Mouse (Mus musculus) intestine, embryonic 16.5 days (tissue): ENCODE data around the gene Prtg. TPM values are rescaled to one million over a fixed set of nuclear protein-coding genes. Genes with fewer than 3 reads are reported as not detected.

ENCODE experiments used
- ATAC-seq: fragments of 200-750 bp; cut with Nextera tagmentation; 2 replicates; pipeline ENCODE4 v1.8.0; 2017; ENCODE audit warnings: moderate TSS enrichment, moderate library complexity
- H3K27ac ChIP-seq: fragments of 300-500 bp; sonication (generic); 2 replicates; pipeline ENCODE4 v1.5.1; 2014; ENCODE audit warnings: mild to moderate bottlenecking, low read length
- H3K27me3 ChIP-seq: fragments of 300-500 bp; sonication (generic); replicated peaks from 2 replicates; pipeline ENCODE4 v1.6.1; 2014; ENCODE audit warnings: low read length, control low read depth, mixed read lengths; ENCODE audit not compliant: control insufficient read depth, insufficient read depth
- H3K36me3 ChIP-seq: fragments of 300-500 bp; sonication (generic); 2 replicates; pipeline ENCODE4 v1.6.1; 2014; ENCODE audit warnings: low read length, control low read depth; ENCODE audit not compliant: control insufficient read depth, insufficient read depth
- H3K4me1 ChIP-seq: fragments of 300-500 bp; sonication (generic); 2 replicates; pipeline ENCODE4 v1.6.1; 2014; ENCODE audit warnings: low read length, control low read depth, mixed read lengths; ENCODE audit not compliant: control insufficient read depth, insufficient read depth
- H3K4me2 ChIP-seq: fragments of 300-500 bp; sonication (generic); 2 replicates; pipeline ENCODE4 v1.6.1; 2014; ENCODE audit warnings: low read depth, low read length, control low read depth
- H3K4me3 ChIP-seq: fragments of 300-500 bp; sonication (generic); 2 replicates; pipeline ENCODE4 v1.5.1; 2014; ENCODE audit warnings: mild to moderate bottlenecking, low read length
- H3K9ac ChIP-seq: fragments of 300-500 bp; sonication (generic); 2 replicates; pipeline ENCODE4 v1.6.1; 2014; ENCODE audit warnings: low read depth, low read length
- H3K9me3 ChIP-seq: fragments of 300-500 bp; sonication (generic); 2 replicates; pipeline ENCODE4 v1.6.1; 2016; ENCODE audit warnings: low read length, control low read depth; ENCODE audit not compliant: control insufficient read depth
- WGBS: fragments of 180-500 bp; shearing (Covaris S2); extraction: QIAGEN DNeasy Blood & Tissue Kit; methylation state at CpG from one replicate; pipeline ENCODE4 v1.1.7; 2014; 5-methylcytosine and 5-hydroxymethylcytosine counted together
- polyA plus RNA-seq: library from polyadenylated mRNA; unstranded; fragments of >200 nt; fragmentation: Nextera tagmentation; extraction: Ambion mirVana; gene quantifications from 2 replicates; pipeline ENCODE4 v1.2.1, GENCODE M21; 2015

Gene Prtg
- polyA plus RNA-seq, 1 experiment from 2014 or later = 0.32 TPM

GRCm38 (mm10) chr9:72867434-72867833, 60.8 kb downstream of the Prtg start:
- no peak for ATAC-seq
- Histone ChIP-seq H3K9ac (no peak overlapping the region), H3K9me3 (0 out of 2 replicates have a peak, but pooled peaks cover 3% of the 10 kb centered on the region), H3K4me1 (peaks cover 9% of the 10 kb centered on the region), H3K27me3 (no peaks in the 10 kb centered on the region), H3K36me3 (no peaks in the 10 kb centered on the region), H3K4me3 (no peak overlapping the region), H3K27ac (no peak overlapping the region), H3K4me2 (no peak overlapping the region)
- WGBS = 87% methylated on average over 6 of the region's 6 CpGs

GRCm38 (mm10) chr9:72868774-72869173, 62.1 kb downstream of the Prtg start:
- Histone ChIP-seq H3K36me3 (no peaks in the 10 kb centered on the region), H3K27ac (no peak overlapping the region), H3K9me3 (0 out of 2 replicates have a peak, but pooled peaks cover 3% of the 10 kb centered on the region), H3K4me3 (no peak overlapping the region), H3K27me3 (no peaks in the 10 kb centered on the region), H3K4me2 (no peak overlapping the region), H3K9ac (no peak overlapping the region), H3K4me1 (peaks cover 13% of the 10 kb centered on the region)
- no peak for ATAC-seq
- 78% methylated on average over 2 of the region's 2 CpGs for WGBS

GRCm38 (mm10) chr9:72871506-72872297, 65.0 kb downstream of the Prtg start:
- Histone ChIP-seq H3K9ac (no peak overlapping the region), H3K27me3 (no peaks in the 10 kb centered on the region), H3K36me3 (no peaks in the 10 kb centered on the region), H3K4me2 (peak overlapping the region; percentile 32), H3K27ac (0 out of 2 replicates have a peak overlapping the region, but pooled peaks have one; percentile 34), H3K4me3 (no peak overlapping the region), H3K4me1 (peaks cover 13% of the 10 kb centered on the region), H3K9me3 (0 out of 2 replicates have a peak, but pooled peaks cover 3% of the 10 kb centered on the region)
- WGBS = 16% methylated on average over 13 of the region's 13 CpGs
- no peak for ATAC-seq

- peak; percentile 63 for ATAC-seq
- WGBS = 27% methylated on average over 8 of the region's 8 CpGs
These were observed 65.8 kb downstream of the Prtg start for GRCm38 (mm10) chr9:72872298-72873130.

GRCm38 (mm10) chr9:72875878-72876277, 69.2 kb downstream of the Prtg start:
- Histone ChIP-seq H3K27me3 (no peaks in the 10 kb centered on the region), H3K4me1 (peaks cover 27% of the 10 kb centered on the region), H3K4me3 (no peak overlapping the region), H3K27ac (no peak overlapping the region), H3K9ac (no peak overlapping the region), H3K36me3 (no peaks in the 10 kb centered on the region), H3K9me3 (no peaks in the 10 kb centered on the region), H3K4me2 (no peak overlapping the region)
- no peak for ATAC-seq
- 84% methylated on average over 2 of the region's 2 CpGs for WGBS

More at GRCm38 (mm10) chr9:72872298-72873130, 65.8 kb downstream of the Prtg start:
- peak overlapping the region; percentile 34; the same call in 1 of the 2 replicates for H3K27ac ChIP-seq
- H3K4me2 ChIP-seq = peak overlapping the region; percentile 32
- no peak overlapping the region for H3K4me3 ChIP-seq
- H3K4me1 ChIP-seq = peaks cover 13% of the 10 kb centered on the region
- H3K36me3 ChIP-seq = no peaks in the 10 kb centered on the region
- H3K9me3 ChIP-seq = 0 out of 2 replicates have a peak, but pooled peaks cover 3% of the 10 kb centered on the region
- H3K9ac ChIP-seq = no peak overlapping the region
- no peaks in the 10 kb centered on the region for H3K27me3 ChIP-seq

GRCm38 (mm10) chr9:72877905-72878304, 71.2 kb downstream of the Prtg start:
- Histone ChIP-seq H3K27me3 (no peaks in the 10 kb centered on the region), H3K36me3 (no peaks in the 10 kb centered on the region), H3K4me3 (no peak overlapping the region), H3K27ac (0 out of 2 replicates have a peak overlapping the region, but pooled peaks have one; percentile 2), H3K9me3 (no peaks in the 10 kb centered on the region), H3K4me2 (no peak overlapping the region), H3K9ac (no peak overlapping the region), H3K4me1 (peaks cover 21% of the 10 kb centered on the region)
- ATAC-seq = no peak
- 28% methylated on average over 11 of the region's 11 CpGs for WGBS

GRCm38 (mm10) chr9:72878656-72879055, 72.0 kb downstream of the Prtg start:
- WGBS = 36% methylated on average over 6 of the region's 6 CpGs
- H3K4me2 ChIP-seq = no peak overlapping the region
- peaks cover 21% of the 10 kb centered on the region for H3K4me1 ChIP-seq
- H3K9ac ChIP-seq = no peak overlapping the region
- no peak overlapping the region for H3K4me3 ChIP-seq
- no peak overlapping the region for H3K27ac ChIP-seq
- no peak for ATAC-seq
- no peaks in the 10 kb centered on the region for H3K36me3 ChIP-seq
- H3K9me3 ChIP-seq = no peaks in the 10 kb centered on the region
- no peaks in the 10 kb centered on the region for H3K27me3 ChIP-seq

GRCm38 (mm10) chr9:72879601-72880000, 72.9 kb downstream of the Prtg start:
- Histone ChIP-seq H3K27ac (no peak overlapping the region), H3K36me3 (no peaks in the 10 kb centered on the region), H3K4me3 (no peak overlapping the region), H3K4me1 (peaks cover 21% of the 10 kb centered on the region), H3K4me2 (no peak overlapping the region), H3K9me3 (no peaks in the 10 kb centered on the region), H3K9ac (no peak overlapping the region), H3K27me3 (no peaks in the 10 kb centered on the region)
- no peak for ATAC-seq
- WGBS = 79% methylated on average over 3 of the region's 3 CpGs
